Mouse (Mus musculus): ENCODE measurements around the gene Esp18.

The Esp18 gene

GRCm38 (mm10) chr17:39406059-39406458 is at the start of gene Esp18:
Gene Esp18, plus strand, starts transcription at chr17:39406359.
- no peak for DNase-seq (ENCODE audit: low read depth, low spot score)

DNA sequence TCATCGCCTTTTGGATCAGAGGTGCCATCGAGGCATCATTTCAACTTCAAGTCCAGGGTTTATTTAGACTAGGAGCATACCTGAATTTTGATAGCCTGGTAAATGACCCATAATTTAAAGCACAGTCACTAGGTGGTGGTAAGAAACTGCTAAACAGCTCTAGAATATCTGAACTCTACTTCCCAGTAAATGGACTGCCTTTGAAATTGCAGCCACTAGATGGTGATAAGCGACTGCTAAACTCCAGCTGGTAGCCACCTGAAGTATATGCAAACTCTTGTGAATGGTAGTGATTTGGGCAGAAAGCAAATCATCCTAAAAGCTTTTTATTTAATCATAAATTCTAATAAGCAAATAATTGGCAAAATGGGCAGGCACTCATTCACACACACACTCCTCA is 42.8 kb upstream of the Esp18 start:
- DNase-seq (ENCODE audit: low read depth, low spot score) = no peak

All from telencephalon, adult 2 months (tissue).